Mouse (Mus musculus): ENCODE results near the gene Mcub. TPM values are rescaled to one million over a fixed set of nuclear protein-coding genes. Genes with fewer than 3 reads are reported as not detected.

Mcub gene
- polyA plus RNA-seq, 1 experiment: not detected

DNA sequence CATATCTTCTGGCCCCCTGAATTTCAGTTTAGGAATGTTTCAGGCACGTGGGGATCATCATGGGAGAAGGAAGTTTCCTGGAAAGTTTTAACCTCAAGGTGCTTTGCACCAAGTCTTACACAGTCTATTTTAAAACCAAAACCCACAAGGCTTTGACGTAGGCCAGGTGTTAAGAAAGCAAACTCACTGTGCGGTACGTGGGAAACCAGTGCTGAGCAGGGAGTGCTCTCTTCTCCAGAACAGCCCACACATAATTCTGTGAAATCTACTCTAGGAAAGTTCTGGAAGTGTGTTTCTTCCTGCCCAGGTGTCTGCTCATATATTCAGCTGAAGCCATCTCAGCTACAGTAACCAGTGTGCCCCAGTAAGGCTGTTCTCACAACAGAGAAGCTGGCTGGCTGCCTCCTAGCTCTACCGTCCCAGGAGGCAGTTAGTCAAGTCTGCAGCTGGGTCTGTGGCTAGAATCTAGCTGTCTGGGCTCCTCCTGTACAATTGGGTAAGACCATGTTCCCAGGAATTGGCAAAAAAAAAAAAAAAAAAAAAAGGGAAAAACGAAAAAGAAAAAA, 39.7 kb downstream of the Mcub start:
- TF ChIP-seq GATA1 (IDR thresholded peaks at IDR 0.05; ENCODE audit: low read length): no peak

DNA sequence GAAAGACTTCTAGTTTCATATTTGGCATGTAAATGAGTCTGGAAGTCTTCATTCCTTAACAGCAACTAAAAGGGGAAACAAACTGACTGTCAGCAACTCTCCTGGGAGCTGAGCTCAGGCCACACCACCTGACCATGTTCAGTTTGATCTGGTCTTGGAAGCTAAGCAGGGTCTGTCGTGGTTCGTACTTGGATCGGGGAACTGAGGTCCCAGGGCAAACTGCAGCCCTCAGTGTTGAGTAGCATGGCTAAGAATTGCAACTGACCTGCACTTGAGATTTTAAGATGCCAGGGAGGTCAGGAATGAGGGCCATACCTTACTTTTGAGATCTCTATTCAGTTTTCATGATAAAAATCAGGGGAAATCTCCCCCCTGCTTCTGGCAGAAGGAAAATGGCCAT, 44.1 kb downstream of the Mcub start:
- no peak for TF ChIP-seq GATA1 (IDR thresholded peaks at IDR 0.05; ENCODE audit: low read length)

DNA sequence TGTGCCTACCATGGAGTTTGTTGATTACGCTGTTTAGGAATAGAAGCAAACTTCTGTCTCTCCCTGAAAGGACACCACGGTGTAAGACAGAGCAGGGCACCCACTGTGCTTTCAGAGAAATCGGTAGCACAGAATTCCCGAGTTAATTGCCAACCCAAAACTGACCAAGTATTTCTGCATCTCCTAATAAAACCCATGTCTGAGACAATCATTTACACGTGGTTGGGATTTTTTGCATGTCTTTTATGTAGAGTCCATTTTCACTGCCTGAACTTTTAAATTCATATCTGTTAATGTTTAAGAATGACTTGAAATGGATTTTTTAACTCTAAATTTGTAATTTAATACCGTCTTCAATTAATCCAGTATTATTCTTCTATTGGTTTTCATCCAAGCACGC, 46.4 kb downstream of the Mcub start:
- no peak for TF ChIP-seq GATA1 (IDR thresholded peaks at IDR 0.05; ENCODE audit: low read length)

DNA sequence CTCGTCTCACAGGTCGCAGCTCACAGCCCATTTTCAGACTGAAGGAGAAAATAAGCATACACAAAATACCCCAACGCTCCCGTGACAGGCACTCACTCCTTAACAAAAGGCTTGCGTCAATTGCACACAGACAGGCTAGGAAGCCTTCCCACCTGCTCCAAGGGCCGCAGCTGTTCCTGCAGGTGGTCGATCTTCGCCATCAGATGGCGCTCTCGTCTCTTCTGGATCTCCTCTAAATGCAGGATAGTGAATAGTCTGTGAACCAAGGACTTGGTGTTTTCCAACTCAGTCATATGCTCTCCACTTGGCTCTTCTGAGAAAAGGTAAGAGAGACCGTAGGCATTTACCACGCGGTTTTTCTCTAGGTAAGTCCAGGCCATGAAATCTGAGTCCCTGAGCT, 51.6 kb downstream of the Mcub start:
- no peak for TF ChIP-seq GATA1 (IDR thresholded peaks at IDR 0.05; ENCODE audit: low read length)

DNA sequence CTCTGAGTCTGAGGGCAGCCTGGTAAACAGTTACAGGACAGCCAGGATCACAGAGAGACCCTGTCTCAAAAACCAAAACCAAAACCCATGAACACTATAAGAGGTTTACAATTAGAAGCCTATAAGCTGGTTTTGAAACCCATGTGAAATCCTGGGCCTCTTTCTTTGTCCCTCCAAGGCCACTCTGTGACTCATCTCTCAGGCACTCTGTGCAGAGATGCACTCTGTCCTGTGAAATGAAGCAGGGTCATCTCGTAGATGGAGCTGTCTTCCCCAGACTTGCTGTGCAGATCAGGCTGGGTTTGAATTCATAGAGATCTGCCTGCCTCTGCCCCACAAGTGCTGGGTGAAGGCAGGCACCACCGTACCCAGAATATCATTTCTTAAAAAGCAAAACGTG, 52.6 kb downstream of the Mcub start:
- TF ChIP-seq GATA1 (IDR thresholded peaks at IDR 0.05; ENCODE audit: low read length): no peak

DNA sequence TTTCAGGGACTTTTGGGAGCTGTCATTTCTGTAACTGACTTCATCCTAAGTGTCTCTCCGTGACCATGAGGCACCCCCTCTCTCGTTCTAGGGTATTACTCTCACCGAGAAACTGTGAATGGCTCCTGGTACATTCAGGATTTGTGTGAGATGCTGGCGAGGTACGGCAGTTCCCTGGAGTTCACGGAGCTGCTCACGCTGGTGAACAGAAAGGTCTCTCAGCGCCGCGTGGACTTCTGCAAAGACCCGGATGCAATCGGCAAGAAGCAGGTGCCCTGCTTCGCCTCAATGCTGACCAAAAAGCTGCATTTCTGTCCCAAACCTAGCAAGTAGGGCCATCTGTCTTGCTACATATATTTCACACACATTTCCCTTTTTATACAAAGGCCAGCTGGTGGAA, 56.8 kb downstream of the Mcub start:
- TF ChIP-seq GATA1 (IDR thresholded peaks at IDR 0.05; ENCODE audit: low read length): no peak

DNA sequence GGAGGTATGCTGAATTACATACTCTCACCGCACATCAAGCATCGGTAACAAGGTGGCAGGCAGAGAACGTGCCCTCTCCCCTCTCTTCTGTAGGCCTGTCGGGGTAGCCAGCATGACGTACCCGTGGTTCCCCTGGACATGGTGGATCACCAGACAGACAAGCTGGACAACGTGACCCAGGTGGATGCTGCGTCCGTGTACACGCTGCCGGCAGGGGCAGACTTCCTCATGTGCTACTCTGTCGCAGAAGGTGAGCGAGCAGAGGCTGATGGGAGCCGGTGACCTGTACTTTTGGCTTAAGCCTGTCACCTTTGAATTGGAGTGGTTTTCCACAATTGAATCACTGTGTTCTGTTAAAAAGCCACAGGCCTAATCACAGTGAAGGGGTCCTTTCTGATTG, 58.0 kb downstream of the Mcub start:
- no peak for TF ChIP-seq GATA1 (IDR thresholded peaks at IDR 0.05; ENCODE audit: low read length)

DNA sequence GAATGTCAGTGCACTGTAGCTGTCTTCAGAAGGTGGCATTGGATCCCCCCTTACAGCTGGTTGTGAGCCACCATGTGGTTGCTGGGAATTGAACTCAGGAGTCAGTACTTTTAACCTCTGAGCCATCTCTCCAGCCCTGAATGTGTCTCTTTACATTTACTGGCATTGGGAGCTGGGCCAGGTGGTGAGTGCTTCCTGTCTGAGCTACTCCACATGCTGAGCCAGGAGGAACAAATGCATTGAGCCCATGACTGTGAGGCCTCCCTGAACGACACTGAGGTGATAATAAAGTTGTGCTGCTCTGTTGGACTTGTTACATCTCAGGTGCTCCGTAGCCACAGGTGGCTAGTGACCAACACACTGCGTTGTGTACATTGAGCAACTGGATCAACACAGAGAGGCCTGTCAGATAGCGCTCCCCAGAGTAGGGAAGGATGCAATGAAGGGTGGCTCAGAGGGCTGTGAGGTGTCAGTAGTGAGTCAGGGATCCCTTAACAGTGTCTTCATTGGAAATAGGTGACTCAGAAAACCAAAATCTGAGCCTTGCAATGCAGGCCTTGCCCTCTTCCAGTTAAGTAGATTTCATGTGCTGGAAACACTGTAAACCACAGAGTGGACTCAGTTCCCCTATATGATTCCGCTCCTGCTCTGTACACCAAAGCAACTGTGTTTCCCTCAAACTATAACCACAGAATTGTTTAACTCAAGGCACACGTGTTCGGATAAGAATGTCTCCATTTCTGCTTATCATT, 65.4 kb downstream of the Mcub start:
- TF ChIP-seq GATA1 (IDR thresholded peaks at IDR 0.05; ENCODE audit: low read length): no peak

DNA sequence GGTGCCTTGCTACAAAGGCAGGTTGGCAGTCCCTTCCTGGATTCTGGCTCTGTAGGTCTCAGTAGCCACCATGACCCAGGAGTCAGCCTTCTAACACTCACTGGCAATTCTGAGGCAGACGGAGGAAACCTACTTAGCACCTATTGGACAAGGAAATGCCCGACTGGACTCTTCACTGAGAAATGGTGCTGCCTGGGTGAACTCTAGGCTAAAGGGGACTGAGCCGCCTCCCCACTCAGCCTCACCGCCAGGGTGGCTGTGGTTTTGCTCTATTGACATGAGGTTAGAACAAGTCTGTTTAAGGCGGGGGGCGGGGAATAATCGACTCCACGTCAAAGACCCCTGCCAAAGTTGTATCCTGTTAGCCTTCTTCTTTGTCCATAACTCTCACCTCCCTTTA, 66.1 kb downstream of the Mcub start:
- TF ChIP-seq GATA1 (IDR thresholded peaks at IDR 0.05; ENCODE audit: low read length): no peak

DNA sequence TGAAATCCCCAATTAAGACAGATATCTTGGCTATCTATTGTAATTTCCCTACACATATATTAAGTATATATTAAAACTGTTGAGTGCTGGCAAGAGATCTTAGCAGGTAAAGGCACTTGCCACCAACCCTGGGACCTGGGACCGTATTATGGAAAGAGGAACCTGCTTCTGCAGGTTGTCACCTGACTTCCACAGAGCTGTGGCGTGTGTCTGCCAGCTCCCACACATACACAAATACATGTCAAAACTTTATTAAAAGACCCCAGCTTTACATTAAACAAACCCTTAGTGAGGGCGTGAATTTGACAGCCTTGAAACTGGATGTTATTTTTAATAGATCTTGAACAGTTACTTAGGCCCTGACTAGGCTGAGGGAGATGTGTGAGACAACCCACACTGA, 66.6 kb downstream of the Mcub start:
- TF ChIP-seq GATA1 (IDR thresholded peaks at IDR 0.05; ENCODE audit: low read length): no peak

DNA sequence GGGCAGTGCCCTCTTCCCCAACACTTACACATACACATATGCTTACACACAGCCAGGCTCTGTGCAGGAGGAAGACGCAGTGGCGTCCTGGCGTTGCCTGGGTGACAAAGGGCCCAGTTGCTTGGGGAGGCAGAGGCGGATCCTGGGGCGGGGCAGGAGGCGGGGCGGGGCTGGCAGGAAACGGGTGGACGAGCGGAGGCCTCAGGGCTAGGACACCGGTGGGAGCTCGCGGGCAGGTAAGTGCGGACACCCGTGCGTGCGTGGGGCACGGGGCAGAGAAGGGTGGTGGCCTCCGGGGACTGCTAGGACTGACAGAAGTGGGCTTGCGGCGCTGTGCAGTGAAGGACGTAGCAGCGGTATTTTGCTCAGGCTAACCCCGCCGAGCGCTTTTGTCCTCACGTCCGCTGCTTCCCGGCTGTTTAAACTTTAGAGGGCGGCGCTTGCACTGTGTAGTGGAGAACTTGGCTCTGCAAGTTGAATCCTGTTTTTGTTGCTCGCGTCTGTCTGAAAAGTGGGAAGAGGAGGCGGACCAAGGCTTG, 68.7 kb downstream of the Mcub start, which contains the start of gene Casp6:
Casp6 (plus strand) TSS at position 155 of the 539 bp plus-strand sequence.
- TF ChIP-seq GATA1 (IDR thresholded peaks at IDR 0.05; ENCODE audit: low read length): no peak

DNA sequence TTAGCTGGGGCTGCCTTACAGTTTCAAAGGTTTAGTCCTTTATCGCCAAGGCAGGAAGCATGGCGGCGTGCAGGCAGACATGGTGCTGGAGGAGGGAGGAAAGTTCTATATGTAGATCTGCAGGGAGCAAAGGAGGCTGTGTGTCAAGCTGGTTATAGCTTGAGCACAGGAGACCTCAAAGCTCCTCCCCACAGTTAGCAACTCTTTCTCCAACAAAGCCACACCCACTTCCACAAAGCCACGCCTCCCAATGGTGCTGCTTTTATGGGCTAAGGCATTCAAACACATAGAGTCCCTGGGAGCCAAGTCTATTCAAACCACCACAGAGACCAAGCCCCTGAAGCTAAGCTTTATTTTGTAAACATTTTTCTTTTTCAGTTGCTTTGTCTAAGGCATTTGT, 71.1 kb downstream of the Mcub start:
- no peak for TF ChIP-seq GATA1 (IDR thresholded peaks at IDR 0.05; ENCODE audit: low read length)

DNA sequence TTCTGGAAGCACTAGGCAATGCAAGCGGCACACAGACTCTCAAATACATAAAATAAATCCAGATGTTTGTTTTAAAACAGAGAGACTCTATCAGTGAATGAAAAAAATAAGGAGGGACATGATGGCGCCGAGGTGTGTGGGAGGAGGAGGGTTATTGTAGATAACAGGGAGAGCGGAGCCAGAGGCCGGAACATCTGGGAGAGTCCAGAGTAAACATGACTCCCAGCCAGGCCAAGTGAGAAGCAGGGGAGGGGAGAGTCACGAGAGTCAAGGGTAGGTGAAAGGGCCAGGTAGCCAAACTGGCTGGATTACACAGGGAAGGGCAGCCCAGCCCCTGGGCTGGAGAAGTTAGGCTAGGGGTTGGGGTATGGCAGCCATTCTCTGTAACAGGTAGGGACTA, 73.4 kb downstream of the Mcub start:
- no peak for TF ChIP-seq GATA1 (IDR thresholded peaks at IDR 0.05; ENCODE audit: low read length)

DNA sequence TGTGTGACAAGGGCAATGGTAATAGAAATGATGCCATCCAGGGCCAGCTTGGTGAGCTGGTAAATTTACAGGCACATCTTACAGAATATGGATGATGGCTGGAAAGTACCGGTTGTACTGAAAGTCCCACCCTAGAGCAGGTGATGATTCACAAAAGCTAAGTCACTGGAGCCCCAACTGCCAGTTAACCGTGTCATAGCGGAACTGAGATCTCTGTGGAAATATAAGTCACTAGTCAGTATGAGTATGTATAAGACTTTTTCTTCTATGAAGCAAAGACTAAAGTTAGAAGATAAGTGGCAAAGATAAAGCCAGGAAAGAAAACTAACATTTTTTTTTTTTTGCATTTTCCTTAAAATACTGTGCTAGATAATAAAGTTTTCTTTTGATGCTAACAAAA, 76.9 kb downstream of the Mcub start:
- TF ChIP-seq GATA1 (IDR thresholded peaks at IDR 0.05; ENCODE audit: low read length): no peak

DNA sequence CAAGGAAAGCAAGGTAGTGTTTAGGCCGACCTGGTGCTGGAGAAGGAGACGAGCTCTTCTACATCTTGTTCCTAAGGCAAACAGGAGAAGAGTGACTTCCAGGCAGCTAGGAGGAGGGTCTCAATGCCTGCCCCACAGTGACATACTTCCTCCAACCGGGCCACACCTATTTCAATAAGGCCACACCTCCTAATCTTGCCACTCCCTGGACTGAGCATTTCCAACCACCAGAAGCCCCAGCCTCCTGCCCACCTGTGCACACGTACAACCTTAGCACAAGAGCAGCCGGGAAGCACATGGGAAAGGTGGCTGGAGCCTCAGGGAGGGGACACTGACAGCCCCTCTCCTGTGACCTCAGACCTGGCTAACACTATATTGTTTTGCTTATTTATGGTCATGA, 78.0 kb downstream of the Mcub start:
- TF ChIP-seq GATA1 (IDR thresholded peaks at IDR 0.05; ENCODE audit: low read length): no peak

DNA sequence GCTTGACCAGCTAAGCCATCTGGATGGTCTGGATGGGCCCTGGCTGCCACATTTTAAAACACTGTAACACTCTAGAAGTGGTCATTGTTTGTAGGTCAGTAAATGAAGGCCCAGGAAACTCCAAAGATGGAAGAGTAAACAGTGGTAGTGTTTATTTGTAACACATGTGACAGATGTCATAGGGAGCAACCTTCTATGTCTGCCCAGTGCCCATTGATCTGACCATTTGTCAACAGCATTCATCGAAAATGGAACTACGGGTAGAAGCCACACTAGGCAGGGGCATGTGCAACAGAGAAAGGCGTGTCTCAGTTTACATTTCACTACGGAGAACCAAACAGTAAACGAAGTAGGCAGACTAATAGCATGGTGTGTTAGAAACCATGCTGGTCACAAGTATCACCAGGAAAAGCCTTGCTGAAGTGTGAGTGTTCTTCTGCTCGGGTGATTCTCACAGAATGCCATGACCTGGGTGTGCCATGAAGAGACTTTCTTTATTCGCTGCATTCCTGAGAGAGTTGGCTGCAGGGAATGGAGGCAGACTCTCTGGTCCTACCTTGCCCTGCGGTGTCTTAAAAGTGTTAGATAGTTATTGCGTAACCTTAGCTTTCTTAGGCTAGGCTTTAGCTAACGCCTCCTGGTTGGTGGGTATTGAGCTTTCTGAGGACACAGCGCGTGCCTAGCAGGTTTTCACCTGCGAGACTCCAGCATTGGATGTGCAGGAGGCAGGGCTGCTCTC, 82.1 kb downstream of the Mcub start:
- TF ChIP-seq GATA1 (IDR thresholded peaks at IDR 0.05; ENCODE audit: low read length): no peak
